Mouse (Mus musculus): ENCODE results near the gene Ubash3a. TPM values are rescaled to one million over a fixed set of nuclear protein-coding genes. Genes with fewer than 3 reads are reported as not detected.
"Not testable (repeated sequence)": the region's sequence is repeated elsewhere in the genome, so short reads cannot be mapped to it uniquely, and the experiment has no call there.

The Ubash3a gene
- polyA plus RNA-seq, 1 experiment: not detected

DNA sequence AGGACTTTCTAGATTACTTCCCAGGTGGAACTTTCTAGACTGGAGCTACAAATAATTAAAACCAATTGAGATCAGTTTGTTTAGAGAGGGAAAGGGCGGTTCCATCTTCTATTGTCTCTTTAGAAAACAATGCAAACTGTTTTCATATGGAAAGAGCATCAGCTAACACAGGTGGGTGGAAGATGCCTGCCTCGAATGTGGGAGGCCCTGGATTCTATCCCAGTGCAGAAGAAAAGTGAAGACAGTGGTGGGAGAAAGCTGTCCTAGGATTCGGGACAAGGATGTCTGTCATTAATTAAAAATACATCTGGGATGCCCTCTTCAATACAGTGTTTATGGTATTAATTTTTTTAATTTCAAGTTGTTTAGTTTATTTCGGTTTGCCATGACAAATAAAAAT lies 59.5 kb downstream of the Ubash3a start:
- TF ChIP-seq MAX (IDR thresholded peaks at IDR 0.05; ENCODE audit: low read depth) (no peak), POLR2A (IDR thresholded peaks at IDR 0.05; ENCODE audit: insufficient read length, low read depth) (no peak), POLR2AphosphoS2 (IDR thresholded peaks at IDR 0.05; ENCODE audit: insufficient read length, low read depth) (no peak), REST (IDR thresholded peaks at IDR 0.05; ENCODE audit: insufficient read depth, insufficient read length) (no peak), E2F4 (IDR thresholded peaks at IDR 0.05; ENCODE audit: insufficient read depth) (no peak), SRF (IDR thresholded peaks at IDR 0.05; ENCODE audit: control insufficient read depth, insufficient read length, low read depth) (no peak), USF1 (IDR thresholded peaks at IDR 0.05; ENCODE audit: low read depth) (no peak), MYOD1 (IDR thresholded peaks at IDR 0.05; ENCODE audit: control insufficient read depth in 1 of 3, insufficient read length in 2 of 3, low read depth in 2 of 3) (no peak)
- Histone ChIP-seq H3K27me3 (ENCODE audit: control insufficient read depth, insufficient read depth, insufficient read length) (peaks cover 11% of the 10 kb centered on the region), H3K4me3 (no peak overlapping the region), H3ac (ENCODE audit: control insufficient read depth, insufficient read length) (no peak overlapping the region), H3K36me3 (ENCODE audit: control insufficient read depth, insufficient read depth) (no peaks in the 10 kb centered on the region), H3K79me2 (ENCODE audit: control insufficient read depth, insufficient read depth) (no peaks in the 10 kb centered on the region), H3K4me2 (ENCODE audit: low read depth) (no peak overlapping the region)

DNA sequence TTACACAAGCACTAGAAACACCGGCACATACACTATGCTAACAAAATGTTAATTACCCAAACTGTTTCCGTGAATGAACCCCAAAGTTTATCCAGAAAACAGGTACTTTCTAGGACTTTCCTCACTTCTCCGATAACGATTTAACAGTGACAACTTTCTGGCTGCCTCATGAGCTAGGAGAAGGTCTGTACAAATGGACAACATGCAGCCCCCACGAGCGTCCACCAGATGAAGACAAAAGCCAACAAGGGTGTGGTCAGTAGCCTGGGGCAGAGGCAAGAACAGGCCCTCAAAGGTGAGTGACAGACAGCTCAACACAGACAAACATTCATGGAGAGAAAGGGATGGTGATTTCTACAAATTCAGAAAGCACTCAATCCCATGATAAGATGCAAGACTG lies 59.9 kb downstream of the Ubash3a start:
- no peak overlapping the region for H3K4me2 ChIP-seq (ENCODE audit: low read depth)
- H3ac ChIP-seq (ENCODE audit: control insufficient read depth, insufficient read length): no peak overlapping the region
- no peaks in the 10 kb centered on the region for H3K79me2 ChIP-seq (ENCODE audit: control insufficient read depth, insufficient read depth)
- H3K4me3 ChIP-seq: no peak overlapping the region
- H3K36me3 ChIP-seq (ENCODE audit: control insufficient read depth, insufficient read depth): no peaks in the 10 kb centered on the region
- peaks cover 11% of the 10 kb centered on the region for H3K27me3 ChIP-seq (ENCODE audit: control insufficient read depth, insufficient read depth, insufficient read length)
- TF ChIP-seq POLR2A (IDR thresholded peaks at IDR 0.05; ENCODE audit: insufficient read length, low read depth) (no peak), USF1 (IDR thresholded peaks at IDR 0.05; ENCODE audit: low read depth) (no peak), MYOG (IDR thresholded peaks at IDR 0.05; ENCODE audit: control insufficient read depth in 1 of 3, insufficient read depth in 1 of 3, insufficient read length in 2 of 3, low read depth in 2 of 3) (no peak), MYOD1 (IDR thresholded peaks at IDR 0.05; ENCODE audit: control insufficient read depth in 1 of 3, insufficient read length in 2 of 3, low read depth in 2 of 3) (no peak), SRF (IDR thresholded peaks at IDR 0.05; ENCODE audit: control insufficient read depth, insufficient read length, low read depth) (no peak), CEBPB (IDR thresholded peaks at IDR 0.05; ENCODE audit: insufficient read depth, poor library complexity, severe bottlenecking) (no peak), TCF3 (IDR thresholded peaks at IDR 0.05; ENCODE audit: insufficient read length, low read depth) (no peak), TCF12 (IDR thresholded peaks at IDR 0.05; ENCODE audit: insufficient read depth, poor library complexity, severe bottlenecking) (no peak), MAX (IDR thresholded peaks at IDR 0.05; ENCODE audit: low read depth) (no peak), REST (IDR thresholded peaks at IDR 0.05; ENCODE audit: insufficient read depth, insufficient read length) (no peak), E2F4 (IDR thresholded peaks at IDR 0.05; ENCODE audit: insufficient read depth) (no peak), POLR2AphosphoS2 (IDR thresholded peaks at IDR 0.05; ENCODE audit: insufficient read length, low read depth) (no peak)

DNA sequence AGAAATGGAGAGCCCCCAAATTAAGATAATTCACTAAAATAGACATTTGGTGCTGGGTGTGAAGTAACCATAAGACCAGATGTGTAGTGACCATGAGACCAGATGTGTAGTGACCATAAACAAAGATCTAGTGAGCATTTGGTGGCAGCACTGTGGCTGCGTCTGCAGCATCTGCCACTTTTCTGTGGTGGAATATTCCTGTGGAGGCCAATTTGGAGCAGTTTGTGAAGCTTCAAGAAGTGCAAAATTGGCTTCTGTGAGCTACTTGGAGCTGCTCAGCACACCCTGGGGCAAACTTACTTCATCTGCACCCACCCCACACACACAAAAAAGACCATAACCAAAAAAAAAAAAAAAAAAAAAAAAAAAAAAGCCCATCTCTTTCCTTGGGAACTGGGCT lies 60.3 kb downstream of the Ubash3a start:
- no peaks in the 10 kb centered on the region for H3K36me3 ChIP-seq (ENCODE audit: control insufficient read depth, insufficient read depth)
- H3K79me2 ChIP-seq (ENCODE audit: control insufficient read depth, insufficient read depth): no peaks in the 10 kb centered on the region
- no peak for TF ChIP-seq TCF3 (IDR thresholded peaks at IDR 0.05; ENCODE audit: insufficient read length, low read depth)
- no peak for TF ChIP-seq USF1 (IDR thresholded peaks at IDR 0.05; ENCODE audit: low read depth)
- no peak for TF ChIP-seq MYOD1 (IDR thresholded peaks at IDR 0.05; ENCODE audit: control insufficient read depth in 1 of 3, insufficient read length in 2 of 3, low read depth in 2 of 3)
- no peak for TF ChIP-seq TCF12 (IDR thresholded peaks at IDR 0.05; ENCODE audit: insufficient read depth, poor library complexity, severe bottlenecking)
- no peak overlapping the region for H3ac ChIP-seq (ENCODE audit: control insufficient read depth, insufficient read length)
- peaks cover 11% of the 10 kb centered on the region for H3K27me3 ChIP-seq (ENCODE audit: control insufficient read depth, insufficient read depth, insufficient read length)
- no peak overlapping the region for H3K4me2 ChIP-seq (ENCODE audit: low read depth)
- no peak overlapping the region for H3K4me3 ChIP-seq

GRCm38 (mm10) chr17:31269761-31270160 lies 62.1 kb downstream of the Ubash3a start:
- Histone ChIP-seq H3K36me3 (ENCODE audit: control insufficient read depth, insufficient read depth) (no peaks in the 10 kb centered on the region), H3ac (ENCODE audit: control insufficient read depth, insufficient read length) (no peak overlapping the region), H3K4me2 (ENCODE audit: low read depth) (no peak overlapping the region), H3K79me2 (ENCODE audit: control insufficient read depth, insufficient read depth) (no peaks in the 10 kb centered on the region), H3K27me3 (ENCODE audit: control insufficient read depth, insufficient read depth, insufficient read length) (no peaks in the 10 kb centered on the region), H3K4me3 (no peak overlapping the region)
- TF ChIP-seq E2F4 (IDR thresholded peaks at IDR 0.05; ENCODE audit: insufficient read depth) (no peak), POLR2AphosphoS2 (IDR thresholded peaks at IDR 0.05; ENCODE audit: insufficient read length, low read depth) (no peak), TCF3 (IDR thresholded peaks at IDR 0.05; ENCODE audit: insufficient read length, low read depth) (no peak), MAX (IDR thresholded peaks at IDR 0.05; ENCODE audit: low read depth) (no peak), MYOD1 (IDR thresholded peaks at IDR 0.05; ENCODE audit: control insufficient read depth in 1 of 3, insufficient read length in 2 of 3, low read depth in 2 of 3) (no peak), REST (IDR thresholded peaks at IDR 0.05; ENCODE audit: insufficient read depth, insufficient read length) (no peak), CEBPB (IDR thresholded peaks at IDR 0.05; ENCODE audit: insufficient read depth, poor library complexity, severe bottlenecking) (no peak), USF1 (IDR thresholded peaks at IDR 0.05; ENCODE audit: low read depth) (no peak), POLR2A (IDR thresholded peaks at IDR 0.05; ENCODE audit: insufficient read length, low read depth) (no peak), TCF12 (IDR thresholded peaks at IDR 0.05; ENCODE audit: insufficient read depth, poor library complexity, severe bottlenecking) (no peak), MYOG (IDR thresholded peaks at IDR 0.05; ENCODE audit: control insufficient read depth in 1 of 3, insufficient read depth in 1 of 3, insufficient read length in 2 of 3, low read depth in 2 of 3) (no peak), SRF (IDR thresholded peaks at IDR 0.05; ENCODE audit: control insufficient read depth, insufficient read length, low read depth) (no peak)

DNA sequence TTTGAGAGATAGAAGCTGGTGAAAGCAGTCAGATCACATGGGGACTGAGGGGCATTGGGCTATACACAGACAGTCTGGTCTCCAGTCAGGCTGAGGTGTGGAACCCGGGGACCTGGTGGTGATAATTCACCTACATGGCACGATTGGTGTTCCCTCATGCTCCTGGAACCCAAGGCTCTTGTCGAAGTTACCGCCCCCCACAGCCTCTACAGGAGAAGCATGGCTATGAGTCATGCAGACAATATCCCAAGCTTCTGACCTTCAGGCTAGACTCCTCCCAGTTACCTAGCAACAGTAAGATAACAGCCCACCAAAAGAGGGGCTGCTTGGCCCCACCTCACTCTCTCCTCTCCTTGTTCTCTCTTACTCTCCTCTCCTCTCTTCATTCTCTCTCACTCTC lies 62.6 kb downstream of the Ubash3a start:
- Histone ChIP-seq H3K4me3 (no peak overlapping the region), H3K36me3 (ENCODE audit: control insufficient read depth, insufficient read depth) (no peaks in the 10 kb centered on the region), H3K27me3 (ENCODE audit: control insufficient read depth, insufficient read depth, insufficient read length) (no peaks in the 10 kb centered on the region), H3K79me2 (ENCODE audit: control insufficient read depth, insufficient read depth) (no peaks in the 10 kb centered on the region), H3K4me2 (ENCODE audit: low read depth) (no peak overlapping the region), H3ac (ENCODE audit: control insufficient read depth, insufficient read length) (no peak overlapping the region)
- no peak for TF ChIP-seq TCF3 (IDR thresholded peaks at IDR 0.05; ENCODE audit: insufficient read length, low read depth)
- TF ChIP-seq POLR2AphosphoS2 (IDR thresholded peaks at IDR 0.05; ENCODE audit: insufficient read length, low read depth): no peak
- no peak for TF ChIP-seq USF1 (IDR thresholded peaks at IDR 0.05; ENCODE audit: low read depth)
- no peak for TF ChIP-seq MYOD1 (IDR thresholded peaks at IDR 0.05; ENCODE audit: control insufficient read depth in 1 of 3, insufficient read length in 2 of 3, low read depth in 2 of 3)
- no peak for TF ChIP-seq MAX (IDR thresholded peaks at IDR 0.05; ENCODE audit: low read depth)
- no peak for TF ChIP-seq E2F4 (IDR thresholded peaks at IDR 0.05; ENCODE audit: insufficient read depth)
- no peak for TF ChIP-seq POLR2A (IDR thresholded peaks at IDR 0.05; ENCODE audit: insufficient read length, low read depth)
- TF ChIP-seq SRF (IDR thresholded peaks at IDR 0.05; ENCODE audit: control insufficient read depth, insufficient read length, low read depth): no peak
- TF ChIP-seq CEBPB (IDR thresholded peaks at IDR 0.05; ENCODE audit: insufficient read depth, poor library complexity, severe bottlenecking): no peak
- TF ChIP-seq TCF12 (IDR thresholded peaks at IDR 0.05; ENCODE audit: insufficient read depth, poor library complexity, severe bottlenecking): no peak
- TF ChIP-seq REST (IDR thresholded peaks at IDR 0.05; ENCODE audit: insufficient read depth, insufficient read length): no peak
- no peak for TF ChIP-seq MYOG (IDR thresholded peaks at IDR 0.05; ENCODE audit: control insufficient read depth in 1 of 3, insufficient read depth in 1 of 3, insufficient read length in 2 of 3, low read depth in 2 of 3)

GRCm38 (mm10) chr17:31270736-31271135 lies 63.1 kb downstream of the Ubash3a start:
- not testable (repeated sequence) for H3K79me2 ChIP-seq (ENCODE audit: control insufficient read depth, insufficient read depth); H3ac ChIP-seq (ENCODE audit: control insufficient read depth, insufficient read length)

More at GRCm38 (mm10) chr17:31270736-31271135, 63.1 kb downstream of the Ubash3a start:
- not testable (repeated sequence) for H3K36me3 ChIP-seq (ENCODE audit: control insufficient read depth, insufficient read depth); H3K4me3 ChIP-seq; H3K4me2 ChIP-seq (ENCODE audit: low read depth); H3K27me3 ChIP-seq (ENCODE audit: control insufficient read depth, insufficient read depth, insufficient read length)
